Mouse (Mus musculus) c-Kit-negative CD71-positive TER-119-positive erythroid progenitor cells, embryonic 14.5 days (primary cell): ENCODE results near the gene Adad1.

Source experiments
- DNase-seq: peaks from one replicate; pipeline ENCODE4 v3.0.0-alpha.2; 2013; ENCODE audit warnings: low read depth, low spot score

Gene Adad1

GRCm38 (mm10) chr3:37063406-37063805 lies at the start of gene Adad1:
Gene Adad1, plus strand, starts transcription at chr3:37063527.
- no peak for DNase-seq

GRCm38 (mm10) chr3:37037979-37038378 lies 25.3 kb upstream of the Adad1 start:
- DNase-seq: no peak

- no peak for DNase-seq
These were observed 23.5 kb upstream of the Adad1 start for GRCm38 (mm10) chr3:37039811-37040210.

- no peak for DNase-seq
These were observed 11.8 kb upstream of the Adad1 start for GRCm38 (mm10) chr3:37051491-37051890.

GRCm38 (mm10) chr3:37073211-37073610 lies 9.9 kb downstream of the Adad1 start:
- no peak for DNase-seq

- DNase-seq: no peak
These were observed 21.5 kb downstream of the Adad1 start for GRCm38 (mm10) chr3:37084860-37085259.

GRCm38 (mm10) chr3:37090721-37091120 lies 27.4 kb downstream of the Adad1 start:
- DNase-seq: no peak

- DNase-seq: no peak
These were observed 62.3 kb downstream of the Adad1 start, which contains the start of gene Il2 for GRCm38 (mm10) chr3:37125655-37126054. Gene Il2, minus strand, starts transcription at chr3:37125959.

GRCm38 (mm10) chr3:37126162-37126561 lies 62.8 kb downstream of the Adad1 start:
- no peak for DNase-seq

GRCm38 (mm10) chr3:37128269-37128668 lies 64.9 kb downstream of the Adad1 start:
- no peak for DNase-seq

GRCm38 (mm10) chr3:37129063-37129462 lies 65.7 kb downstream of the Adad1 start:
- no peak for DNase-seq

GRCm38 (mm10) chr3:37137231-37137630 lies 73.9 kb downstream of the Adad1 start:
- DNase-seq: no peak

GRCm38 (mm10) chr3:37139192-37139591 lies 75.9 kb downstream of the Adad1 start:
- no peak for DNase-seq

- DNase-seq: no peak
These were observed 77.0 kb downstream of the Adad1 start for GRCm38 (mm10) chr3:37140168-37140906.

- no peak for DNase-seq
These were observed 78.5 kb downstream of the Adad1 start for GRCm38 (mm10) chr3:37141827-37142226.

- DNase-seq: no peak
These were observed 81.7 kb downstream of the Adad1 start for GRCm38 (mm10) chr3:37144979-37145378.

GRCm38 (mm10) chr3:37146406-37146805 lies 83.1 kb downstream of the Adad1 start:
- DNase-seq: no peak

- DNase-seq: no peak
These were observed 83.5 kb downstream of the Adad1 start for GRCm38 (mm10) chr3:37146810-37147209.

- DNase-seq: no peak
These were observed 88.9 kb downstream of the Adad1 start for GRCm38 (mm10) chr3:37152274-37152673.

GRCm38 (mm10) chr3:37153004-37153403 lies 89.7 kb downstream of the Adad1 start:
- no peak for DNase-seq

- DNase-seq: no peak
These were observed 91.1 kb downstream of the Adad1 start for GRCm38 (mm10) chr3:37154396-37154795.

- DNase-seq: no peak
These were observed 93.8 kb downstream of the Adad1 start for GRCm38 (mm10) chr3:37157082-37157481.

GRCm38 (mm10) chr3:37158246-37158645 lies 94.9 kb downstream of the Adad1 start:
- no peak for DNase-seq

- no peak for DNase-seq
These were observed 97.8 kb downstream of the Adad1 start for GRCm38 (mm10) chr3:37161096-37161495.
